Mouse (Mus musculus): Measurements from ENCODE around the gene Klk14.

DNA sequence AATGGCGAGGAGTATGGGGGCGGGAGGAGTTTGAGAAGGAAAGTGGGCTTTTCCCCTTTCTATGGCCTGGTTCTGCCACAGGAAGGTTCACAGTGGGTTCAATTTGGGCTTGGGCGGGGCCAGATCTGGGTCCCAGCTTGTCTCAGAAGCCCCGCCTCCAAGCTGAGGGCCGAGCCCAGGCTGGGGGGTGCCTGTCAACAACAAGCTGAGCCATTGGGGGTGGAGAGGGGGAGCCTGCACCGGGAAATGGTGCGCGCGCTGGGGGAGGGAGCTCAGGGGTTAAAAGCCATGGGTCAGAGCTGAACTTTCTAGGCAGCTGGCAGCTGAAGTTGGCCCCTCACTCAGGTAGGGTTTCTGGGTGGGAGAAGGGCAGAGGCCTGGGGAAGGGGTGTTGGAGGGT, 22.7 kb downstream of the Klk14 start:
- TF ChIP-seq GATA1 (IDR thresholded peaks at IDR 0.05; ENCODE audit: borderline replicate concordance, low read length) (no peak), FLI1 (IDR thresholded peaks at IDR 0.05; ENCODE audit: low read length) (no peak)

Measured in megakaryocyte, embryonic 14.5 days (primary cell).